Mouse (Mus musculus): ENCODE data around the gene Arhgap6.

The Arhgap6 gene

DNA sequence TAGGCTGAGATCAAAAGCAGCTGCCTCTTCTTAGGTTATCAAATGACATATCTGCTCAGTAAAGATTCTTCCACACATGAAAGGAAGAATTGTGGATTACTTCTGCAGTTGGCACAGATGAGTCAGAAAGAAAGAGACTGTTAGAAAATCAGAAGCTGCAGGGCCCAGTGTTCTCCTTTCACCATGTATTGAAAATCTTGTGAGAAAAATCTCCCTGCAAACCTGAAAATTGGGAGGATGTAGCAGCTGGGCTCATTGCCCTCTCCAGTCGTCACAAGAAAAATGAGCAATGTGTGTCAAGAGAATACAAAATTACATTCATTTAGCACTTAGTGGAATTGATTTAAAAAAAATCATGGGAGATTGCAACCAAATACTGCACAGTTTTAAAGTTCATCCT lies 180.5 kb downstream of the Arhgap6 start:
- no peak for ATAC-seq (ENCODE audit: insufficient number of reproducible peaks, low FRiP score, low TSS enrichment)

DNA sequence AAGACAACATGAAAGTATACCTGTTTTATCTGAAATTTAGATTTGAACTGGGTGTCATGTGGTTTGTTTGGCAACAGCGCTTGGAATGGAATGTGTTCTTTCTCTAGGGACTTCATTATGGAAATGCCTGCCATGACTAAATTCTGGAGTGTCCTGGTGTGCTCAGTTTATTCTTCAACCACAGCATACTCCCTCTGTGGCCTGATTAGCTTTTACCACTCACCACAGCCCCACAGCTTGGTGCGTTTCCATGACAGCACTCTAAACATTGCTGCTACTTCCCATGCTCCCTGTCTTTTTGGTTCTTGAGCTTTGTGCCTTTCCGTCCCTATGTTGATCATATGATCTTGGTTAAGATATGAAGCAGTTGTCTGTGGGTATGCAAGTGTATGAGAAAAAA lies 182.9 kb downstream of the Arhgap6 start:
- no peak for ATAC-seq (ENCODE audit: insufficient number of reproducible peaks, low FRiP score, low TSS enrichment)

DNA sequence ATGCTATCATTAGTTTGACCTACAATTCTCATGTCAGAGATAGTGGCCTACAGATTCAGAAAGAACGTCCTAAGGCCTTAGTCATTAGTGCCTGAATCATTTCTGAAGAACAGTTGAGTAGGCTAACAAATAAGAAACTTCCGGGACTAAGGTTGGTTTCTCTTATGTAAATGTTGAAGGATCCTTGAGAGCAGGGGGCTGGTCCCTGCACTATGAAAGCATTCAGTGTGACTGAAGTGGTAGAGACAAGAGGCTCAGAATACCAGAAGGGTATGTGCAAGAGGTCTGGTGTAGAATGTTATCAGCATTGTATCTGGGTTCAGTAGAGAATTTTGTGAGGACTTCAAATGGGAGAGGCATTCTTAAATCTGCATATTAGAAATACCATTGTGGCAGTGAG lies 185.5 kb downstream of the Arhgap6 start:
- ATAC-seq (ENCODE audit: insufficient number of reproducible peaks, low FRiP score, low TSS enrichment): no peak

DNA sequence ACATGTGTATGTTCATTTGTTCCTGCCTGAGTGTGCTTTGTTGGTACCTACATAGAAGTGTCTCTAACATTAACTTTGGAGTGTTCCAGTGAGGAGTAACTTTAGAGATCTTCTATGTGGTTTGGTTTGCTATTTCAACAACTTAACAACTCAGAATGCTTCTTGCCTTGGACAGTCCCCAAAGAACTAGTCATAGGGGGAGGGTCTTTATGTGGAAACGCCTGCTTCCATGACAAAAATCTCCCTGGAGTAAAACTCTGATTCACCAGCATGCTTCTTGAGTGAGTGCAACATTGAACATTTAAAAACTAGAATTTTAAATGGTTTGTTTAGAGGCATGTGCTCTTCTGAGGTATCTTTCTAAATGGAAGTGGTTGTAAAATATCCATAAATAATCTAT lies 212.2 kb downstream of the Arhgap6 start:
- no peak for ATAC-seq (ENCODE audit: insufficient number of reproducible peaks, low FRiP score, low TSS enrichment)

DNA sequence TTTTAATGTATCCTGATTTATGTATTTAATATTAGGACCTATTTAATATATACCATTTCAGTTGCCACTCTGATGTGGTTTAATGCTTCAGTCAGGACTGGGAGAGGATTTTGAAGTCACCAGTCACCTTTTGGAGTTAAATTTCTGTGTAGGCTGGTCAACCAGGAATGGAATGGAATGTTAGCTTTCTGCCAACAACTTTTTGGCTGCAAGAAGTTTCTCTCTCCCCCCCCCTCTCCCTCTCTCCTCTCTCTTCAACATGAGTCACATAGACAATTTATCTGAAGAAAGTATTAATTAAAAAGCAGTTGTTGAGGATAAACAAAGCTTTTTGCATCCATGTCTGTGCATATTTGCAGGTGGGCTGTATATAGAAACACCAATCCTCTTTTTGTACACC lies 217.8 kb downstream of the Arhgap6 start:
- no peak for ATAC-seq (ENCODE audit: insufficient number of reproducible peaks, low FRiP score, low TSS enrichment)

DNA sequence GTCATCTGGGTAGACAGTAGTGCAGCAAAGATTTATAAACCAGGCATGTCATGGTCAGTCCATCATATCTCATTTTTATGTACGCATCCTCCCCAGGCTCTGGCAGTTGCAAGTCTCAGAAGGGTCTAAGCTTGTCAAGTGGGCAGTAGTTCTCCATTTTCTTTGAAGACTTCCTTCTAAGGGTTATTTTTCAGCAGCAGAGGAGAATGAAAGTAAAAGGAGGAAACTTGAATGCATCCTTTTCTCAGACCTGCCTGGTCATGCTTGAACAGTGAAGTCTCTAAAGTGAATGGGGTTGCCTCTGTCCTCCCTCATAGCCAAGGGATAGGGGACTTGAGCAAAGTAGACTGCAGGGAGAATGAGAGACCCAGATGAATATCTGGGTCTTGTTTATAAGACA lies 239.5 kb downstream of the Arhgap6 start:
- no peak for ATAC-seq (ENCODE audit: insufficient number of reproducible peaks, low FRiP score, low TSS enrichment)

DNA sequence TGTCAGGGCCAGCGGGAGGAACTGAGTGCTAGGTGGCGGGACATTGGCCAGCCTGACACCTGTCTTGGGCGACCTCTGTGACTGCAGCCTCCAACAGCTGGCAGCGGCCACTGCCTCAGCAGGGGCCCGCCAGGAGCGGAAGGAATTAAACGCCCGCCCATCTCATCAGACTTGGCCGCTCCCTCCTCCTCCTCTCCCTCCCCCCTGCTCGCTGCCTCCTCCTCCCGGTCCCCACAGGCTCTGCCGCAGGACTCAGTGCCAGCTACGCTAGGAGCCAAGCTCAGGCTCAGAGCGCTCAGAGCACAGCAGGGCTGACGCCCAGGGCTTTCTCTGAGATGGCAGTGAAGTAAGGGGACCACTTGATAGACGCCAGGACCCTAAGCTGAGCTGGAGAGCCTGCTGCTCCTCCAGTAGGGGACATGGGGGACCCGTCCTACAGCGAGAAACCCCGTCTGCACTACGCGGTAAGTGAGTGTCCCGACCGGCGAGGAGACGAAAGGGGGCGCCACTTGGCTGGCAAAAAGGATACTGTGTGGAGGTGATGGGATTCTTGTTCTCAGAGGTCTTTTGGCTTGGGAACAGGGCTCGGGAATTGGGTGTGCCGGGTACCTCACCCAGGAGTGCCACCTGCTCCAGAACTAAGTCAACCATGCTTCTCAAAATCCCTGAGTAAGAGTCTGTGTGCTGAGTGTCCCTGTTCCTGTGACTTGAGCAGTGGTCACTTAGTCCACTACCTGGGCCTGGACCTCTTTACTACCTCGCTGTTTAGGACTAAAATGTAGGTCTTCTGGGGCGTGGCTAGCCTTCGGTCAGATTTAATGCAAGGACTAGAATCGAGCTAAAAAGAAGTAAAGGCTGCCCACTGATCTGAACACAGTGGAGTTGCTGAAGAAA lies 241.8 kb downstream of the Arhgap6 start:
- peak; percentile 82 for ATAC-seq (ENCODE audit: insufficient number of reproducible peaks, low FRiP score, low TSS enrichment)

DNA sequence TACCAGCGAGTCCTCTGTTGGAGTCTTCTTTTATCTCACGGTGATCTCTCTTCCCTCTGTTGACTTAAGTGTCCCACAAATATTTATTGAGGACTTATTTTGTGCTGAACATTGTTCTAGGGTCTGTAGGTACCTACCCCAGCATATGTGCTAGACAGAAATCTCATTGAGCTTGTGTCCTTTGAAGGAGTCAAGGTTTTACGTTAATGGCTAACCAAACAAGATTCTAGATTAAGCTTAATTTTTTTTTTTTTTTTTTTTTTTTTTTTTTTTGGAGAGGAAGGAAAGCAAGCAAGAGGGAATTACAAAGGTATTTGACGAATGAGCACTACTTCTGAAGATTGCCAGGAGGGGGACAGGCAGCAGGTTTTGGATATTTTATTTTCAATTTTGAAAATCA lies 242.5 kb downstream of the Arhgap6 start:
- ATAC-seq (ENCODE audit: insufficient number of reproducible peaks, low FRiP score, low TSS enrichment): no peak

DNA sequence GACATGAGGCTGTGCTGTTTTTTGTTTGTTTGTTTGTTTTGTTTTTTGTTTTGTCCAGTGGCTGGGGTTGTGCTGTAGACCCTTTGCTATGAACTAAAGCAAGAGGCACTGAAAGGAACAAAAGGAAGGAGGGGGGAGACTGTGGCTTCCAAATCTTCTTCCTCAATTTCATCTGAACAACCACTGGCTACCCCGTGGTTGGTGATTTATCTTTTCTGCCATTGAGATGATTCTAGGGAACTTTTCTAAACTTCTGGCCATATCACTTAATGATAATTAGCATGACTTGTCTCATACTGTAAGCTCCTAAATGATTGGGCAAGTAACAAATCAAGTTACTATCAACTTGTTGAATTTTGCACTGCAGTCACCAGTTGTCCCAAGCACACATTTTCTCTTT lies 249.0 kb downstream of the Arhgap6 start:
- ATAC-seq (ENCODE audit: insufficient number of reproducible peaks, low FRiP score, low TSS enrichment): no peak

DNA sequence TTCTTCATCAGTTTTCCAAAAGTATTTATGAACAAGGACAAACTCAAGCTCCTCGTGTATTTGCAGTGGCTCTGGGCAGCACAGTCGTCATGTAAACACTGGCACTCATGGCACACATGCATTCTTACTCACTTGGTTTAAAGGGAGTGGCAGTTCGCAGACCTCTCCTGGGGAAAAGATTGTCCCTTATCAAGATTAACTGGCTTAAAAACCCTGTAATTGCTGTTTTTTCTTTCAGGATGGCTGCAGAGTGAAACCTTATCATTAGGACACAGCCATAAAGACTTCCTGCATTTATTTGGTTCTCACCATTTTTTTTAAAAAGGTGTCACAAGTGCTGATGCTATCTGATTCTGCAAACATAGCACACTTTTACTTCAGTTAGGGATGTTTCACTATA lies 252.7 kb downstream of the Arhgap6 start:
- no peak for ATAC-seq (ENCODE audit: insufficient number of reproducible peaks, low FRiP score, low TSS enrichment)

DNA sequence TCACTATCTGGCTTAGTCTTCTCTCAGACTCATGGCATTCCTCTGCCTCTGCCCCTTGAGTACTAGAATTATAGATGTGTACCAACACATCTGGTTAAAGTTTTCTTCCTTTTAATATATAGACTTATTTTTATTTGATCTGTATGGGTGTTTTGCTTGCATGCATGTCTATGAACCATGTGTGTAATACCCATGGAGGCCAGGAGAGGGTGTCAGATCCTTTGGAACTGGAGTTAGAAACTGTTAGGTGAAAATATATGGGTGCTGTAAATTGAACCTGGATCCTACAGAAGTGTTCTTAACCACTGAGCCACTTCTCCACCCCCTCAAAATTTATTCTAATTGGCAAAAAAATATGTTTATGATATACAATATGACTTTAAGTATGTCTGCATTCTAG lies 254.7 kb downstream of the Arhgap6 start:
- ATAC-seq (ENCODE audit: insufficient number of reproducible peaks, low FRiP score, low TSS enrichment): no peak

DNA sequence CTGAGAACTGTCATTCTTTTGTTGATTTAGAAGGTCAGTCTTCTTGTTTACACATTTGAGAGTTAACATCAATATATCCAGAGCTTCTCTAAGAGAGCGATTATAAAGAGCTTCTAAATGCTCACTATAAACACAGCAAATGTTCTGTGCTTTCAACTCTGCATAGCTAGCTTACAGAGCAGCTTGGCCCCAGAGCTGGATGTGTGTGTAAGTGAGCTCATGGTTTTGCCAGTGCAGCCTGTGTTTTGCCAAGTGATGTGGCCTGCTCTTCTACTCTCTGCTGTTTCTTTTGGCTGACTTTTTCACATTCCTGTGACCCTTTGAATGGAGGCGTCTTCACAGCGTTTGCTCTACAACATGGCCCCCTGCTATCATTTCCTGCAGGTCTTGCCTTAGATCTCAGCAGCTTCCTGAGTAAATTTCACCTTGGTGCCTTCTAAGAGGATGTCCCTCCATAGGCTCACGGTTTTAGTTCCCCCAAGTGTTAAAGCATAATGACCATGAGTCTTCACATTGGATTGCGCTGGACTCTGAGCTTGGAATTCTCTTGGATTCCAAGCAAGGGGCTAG lies 259.1 kb downstream of the Arhgap6 start:
- ATAC-seq (ENCODE audit: insufficient number of reproducible peaks, low FRiP score, low TSS enrichment): no peak

DNA sequence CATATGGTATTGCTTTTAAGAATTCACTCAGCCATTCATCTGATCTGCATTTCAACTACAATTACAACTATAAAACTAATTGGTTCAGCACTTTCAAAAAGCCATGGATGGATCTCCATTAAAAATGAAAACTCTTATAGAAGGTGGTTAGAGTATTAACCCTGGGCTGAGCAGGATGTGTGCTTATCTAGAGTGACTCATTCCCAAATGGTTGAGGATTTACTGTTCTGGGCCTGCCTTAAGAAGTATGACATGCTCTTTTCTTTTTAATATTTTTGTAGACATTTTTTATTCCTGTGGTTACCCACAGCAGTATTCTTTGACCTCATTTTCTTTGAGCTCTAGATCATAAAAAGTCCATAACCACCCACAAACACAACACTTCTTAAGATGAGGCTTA lies 267.7 kb downstream of the Arhgap6 start:
- ATAC-seq (ENCODE audit: insufficient number of reproducible peaks, low FRiP score, low TSS enrichment): no peak

DNA sequence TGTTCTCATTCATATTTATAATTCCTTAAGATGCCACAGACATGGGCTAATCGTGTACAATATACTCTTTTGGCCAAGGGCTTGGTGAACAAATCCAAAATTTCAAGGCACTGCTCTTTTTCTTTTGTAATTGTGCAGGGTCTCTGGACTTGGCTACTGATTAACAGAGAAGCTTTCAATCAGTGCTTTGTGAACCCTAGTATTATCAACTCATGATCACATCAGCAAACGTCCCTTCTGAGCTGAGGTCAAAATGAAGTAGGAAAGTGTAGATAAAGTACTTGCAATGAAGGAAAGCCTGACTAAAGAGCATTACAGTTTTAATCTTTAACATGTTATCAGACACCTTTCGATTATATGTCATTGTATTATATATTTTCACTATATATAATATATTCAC lies 270.4 kb downstream of the Arhgap6 start:
- ATAC-seq (ENCODE audit: insufficient number of reproducible peaks, low FRiP score, low TSS enrichment): no peak

DNA sequence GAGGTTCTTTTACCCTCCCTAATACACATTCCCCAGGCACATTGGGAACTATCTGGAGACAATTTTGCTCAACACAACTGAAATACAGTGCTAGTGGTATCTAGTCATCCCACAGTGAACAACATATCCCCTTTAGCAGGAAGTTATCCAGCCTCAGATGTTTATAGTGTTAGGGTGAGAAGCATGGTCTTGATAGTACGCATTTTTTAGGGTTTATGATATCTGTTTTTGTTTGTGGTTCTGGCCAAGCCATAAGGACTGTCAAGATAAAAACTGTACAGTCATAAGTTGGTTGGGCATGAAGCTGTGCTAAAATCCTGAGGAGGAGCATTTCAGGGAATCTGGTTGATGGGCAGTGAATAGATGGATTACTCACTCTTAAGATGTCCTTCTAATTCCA lies 271.0 kb downstream of the Arhgap6 start:
- ATAC-seq (ENCODE audit: insufficient number of reproducible peaks, low FRiP score, low TSS enrichment): no peak

DNA sequence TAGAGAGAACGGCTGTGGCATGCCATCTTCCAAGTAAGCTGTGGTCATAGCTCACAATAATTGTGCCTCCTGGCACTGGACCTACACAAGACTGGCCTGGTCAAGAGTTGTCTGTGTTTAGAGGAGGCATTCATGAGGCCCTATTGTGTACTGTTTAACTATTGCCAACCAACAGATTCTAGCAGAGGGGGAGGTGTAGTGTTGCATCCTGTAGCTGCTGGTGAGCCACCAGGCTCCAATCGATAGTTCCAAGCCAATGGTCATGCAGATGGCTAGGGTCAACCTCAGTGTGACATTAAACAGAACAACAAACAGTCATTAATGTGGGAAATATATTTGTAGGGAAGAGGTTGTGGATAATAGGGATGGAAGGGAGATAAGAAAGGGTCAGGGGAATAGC lies 280.1 kb downstream of the Arhgap6 start:
- ATAC-seq (ENCODE audit: insufficient number of reproducible peaks, low FRiP score, low TSS enrichment): no peak

DNA sequence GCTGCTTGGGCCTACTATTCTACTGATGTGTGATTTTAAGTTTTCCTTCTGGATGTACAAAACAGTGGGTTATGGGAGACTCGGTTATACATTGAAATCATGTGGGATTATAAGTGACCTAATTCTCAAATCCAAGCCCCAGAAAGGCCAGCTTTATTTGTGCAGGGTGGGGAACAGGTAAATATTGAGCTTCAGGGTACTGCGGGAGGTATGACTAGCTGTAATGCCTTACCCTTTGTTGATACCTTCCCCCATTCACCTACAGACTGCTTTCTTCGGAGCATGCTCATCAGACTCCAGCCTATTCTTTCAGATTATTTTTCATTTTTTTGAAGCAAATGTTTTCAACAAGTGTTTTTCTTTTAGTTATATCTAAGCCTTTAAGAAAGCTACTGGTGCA lies 286.7 kb downstream of the Arhgap6 start:
- ATAC-seq (ENCODE audit: insufficient number of reproducible peaks, low FRiP score, low TSS enrichment): no peak

DNA sequence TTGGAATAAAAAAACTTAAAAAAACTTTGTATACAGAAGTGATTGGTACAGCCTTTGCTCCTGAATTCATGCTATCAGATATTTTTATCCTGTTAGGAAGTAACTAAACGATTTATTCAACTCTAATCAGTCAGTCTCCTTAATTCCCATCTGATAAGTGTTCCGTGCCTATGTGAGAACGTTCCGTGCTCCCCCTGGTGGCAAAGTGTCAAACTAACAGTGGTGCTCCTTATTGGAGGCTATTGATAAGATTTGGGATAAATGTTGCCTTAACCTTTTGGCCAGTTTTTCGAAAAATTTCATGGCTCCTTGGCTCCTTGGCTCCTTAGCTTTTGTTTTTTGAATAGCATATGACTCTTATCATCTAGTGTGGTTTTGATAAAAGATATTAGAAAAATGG lies 291.0 kb downstream of the Arhgap6 start:
- ATAC-seq (ENCODE audit: insufficient number of reproducible peaks, low FRiP score, low TSS enrichment): no peak

DNA sequence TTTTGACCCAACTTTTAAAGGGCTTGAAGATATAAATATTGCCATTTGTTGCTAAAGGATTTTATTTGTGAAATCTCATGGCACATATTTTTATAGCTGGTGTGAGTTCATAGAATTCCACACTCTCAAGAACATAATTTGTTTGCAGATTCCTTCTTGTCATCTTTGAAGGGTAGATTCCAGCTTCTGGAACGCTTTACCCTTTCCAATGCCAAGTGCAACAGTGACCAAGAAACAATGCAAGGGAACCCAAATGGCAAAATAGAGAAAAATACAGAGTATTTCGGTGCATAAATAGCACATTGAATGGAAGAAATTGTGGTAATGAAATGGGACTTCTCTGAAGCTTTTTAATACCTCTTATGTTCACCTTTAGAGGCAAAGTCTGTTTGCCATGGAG lies 294.3 kb downstream of the Arhgap6 start:
- no peak for ATAC-seq (ENCODE audit: insufficient number of reproducible peaks, low FRiP score, low TSS enrichment)

DNA sequence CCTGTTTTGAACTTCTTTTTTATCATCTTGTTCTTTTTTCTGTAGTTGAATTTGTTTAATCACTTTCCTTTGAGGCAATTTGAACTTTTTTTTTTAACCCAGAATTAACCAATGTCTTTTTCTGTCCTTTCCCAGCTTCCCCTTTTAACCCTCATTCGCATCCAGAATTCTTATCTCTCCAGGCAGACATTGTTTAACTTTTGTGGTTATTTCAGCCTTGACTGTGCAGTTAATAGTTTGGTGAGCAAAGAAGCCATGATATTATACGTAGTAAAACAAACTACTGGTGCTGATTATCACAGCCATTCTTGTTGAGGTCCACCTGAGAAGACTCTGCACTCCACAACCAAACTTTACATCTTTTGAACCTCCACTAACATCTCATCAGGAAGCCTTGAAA lies 299.7 kb downstream of the Arhgap6 start:
- no peak for ATAC-seq (ENCODE audit: insufficient number of reproducible peaks, low FRiP score, low TSS enrichment)

DNA sequence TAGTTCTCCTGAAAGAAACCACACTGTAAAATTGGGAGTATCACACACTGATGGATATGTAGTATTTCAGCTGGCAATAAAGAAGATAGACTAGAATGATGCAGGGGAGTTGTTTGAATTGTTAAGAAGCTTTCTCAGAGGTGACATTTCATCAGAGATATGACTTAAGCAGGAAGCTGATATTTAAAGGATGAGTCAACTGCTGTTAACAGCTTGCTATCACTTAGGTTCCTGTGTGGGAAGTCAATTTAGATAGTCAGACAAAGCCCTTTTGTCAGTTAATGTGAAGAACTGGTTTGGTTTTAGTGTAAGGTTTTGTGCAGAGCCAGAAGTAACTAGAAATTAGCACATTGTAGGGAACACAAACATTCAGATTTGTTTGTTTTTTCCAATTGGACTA lies 300.7 kb downstream of the Arhgap6 start:
- no peak for ATAC-seq (ENCODE audit: insufficient number of reproducible peaks, low FRiP score, low TSS enrichment)

DNA sequence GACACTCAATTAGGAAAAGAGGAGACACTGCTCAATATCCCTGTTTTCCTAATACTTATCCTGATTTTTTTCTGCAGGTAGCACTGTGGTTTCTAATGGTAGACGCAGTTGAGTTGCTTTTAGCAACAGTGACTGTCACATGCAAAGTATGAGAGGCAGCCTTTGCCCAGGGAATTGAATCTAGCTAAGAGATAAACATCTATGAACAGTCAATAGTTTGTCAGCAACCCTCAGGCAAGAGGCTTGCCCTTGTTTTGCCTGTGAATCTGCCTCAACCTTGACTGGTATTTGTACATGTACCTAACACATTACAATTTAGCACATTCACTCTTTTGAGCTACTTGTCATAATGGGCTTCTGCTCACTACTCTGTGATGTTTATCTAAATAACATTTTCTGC lies 307.8 kb downstream of the Arhgap6 start:
- no peak for ATAC-seq (ENCODE audit: insufficient number of reproducible peaks, low FRiP score, low TSS enrichment)
